Mouse (Mus musculus): ENCODE data around the gene Fkbp5. TPM values are rescaled to one million over a fixed set of nuclear protein-coding genes. Genes with fewer than 3 reads are reported as not detected.

Gene Fkbp5
- polyA plus RNA-seq, 1 experiment from 2014 or later, result 9.2 TPM

GRCm38 (mm10) chr17:28349264-28349880 is 168.0 kb downstream of the Fkbp5 start:
- ATAC-seq (no peak), DNase-seq (ENCODE audit: low read depth, low spot score) (no peak)
- CTCF ChIA-PET, result interaction anchor here (1.7 kb wide), 1 partner anchor 19 kb away, joined by 4 read pairs; no protein-coding TSS in a partner anchor
- no peaks in the 10 kb centered on the region for H3K27me3 ChIP-seq
- in situ Hi-C loops (cut with MboI; ENCODE audit: low pct_unique_long_range_greater_than_20kb), result no loop called here
- TF ChIP-seq CTCF (IDR thresholded peaks at IDR 0.05), result no peak
- POLR2A ChIA-PET, result interaction anchor here (0.7 to 3.6 kb wide), 5 partner anchors 10 to 33 kb away, joined by 3 to 45 read pairs (median 4); no protein-coding TSS in a partner anchor

Other genes with a start within 250 kb of the Fkbp5 start
- gene Fance, start 204.0 kb downstream of the Fkbp5 start, polyA plus RNA-seq (2021), result 44.9 TPM
- gene Rpl10a, start 189.1 kb downstream of the Fkbp5 start, polyA plus RNA-seq (2021), result 554 TPM
- 45.2 TPM for gene Tead3, start 166.7 kb downstream of the Fkbp5 start, polyA plus RNA-seq (2021)
- not detected for gene Tulp1, start 152.3 kb downstream of the Fkbp5 start, polyA plus RNA-seq (2021)
- gene Armc12, start 13.3 kb upstream of the Fkbp5 start, polyA plus RNA-seq (2021), result not detected
- not detected for gene Clpsl2, start 31.9 kb upstream of the Fkbp5 start, polyA plus RNA-seq (2021)
- gene Clps, start 43.2 kb upstream of the Fkbp5 start, polyA plus RNA-seq (2021), result not detected
- 0.09 TPM for gene Lhfpl5, start 58.1 kb upstream of the Fkbp5 start, polyA plus RNA-seq (2021)
- gene Srpk1, start 105.2 kb upstream of the Fkbp5 start, polyA plus RNA-seq (2021), result 103 TPM
- gene Slc26a8, start 172.7 kb upstream of the Fkbp5 start, polyA plus RNA-seq (2021), result 0.73 TPM
- 77.9 TPM for gene Mapk14, start 173.8 kb upstream of the Fkbp5 start, polyA plus RNA-seq (2021)
- gene AC170998.1, start 208.6 kb upstream of the Fkbp5 start, polyA plus RNA-seq (2021), result 30.9 TPM